Mouse (Mus musculus): ENCODE data around the gene Ckmt1.
"Not testable (repeated sequence)": the region's sequence is repeated elsewhere in the genome, so short reads cannot be mapped to it uniquely, and the experiment has no call there.

The Ckmt1 gene

GRCm38 (mm10) chr2:121370921-121371320, 13.4 kb downstream of the Ckmt1 start:
- DNase-seq (ENCODE audit: low read depth, low spot score) = no peak
- no peaks in the 10 kb centered on the region for H3K36me3 ChIP-seq (ENCODE audit: control insufficient read depth, insufficient read depth, low read length, poor library complexity, severe bottlenecking)
- no peaks in the 10 kb centered on the region for H3K27me3 ChIP-seq (ENCODE audit: control insufficient read depth, insufficient read depth, low read length, poor library complexity, severe bottlenecking)

- DNase-seq (ENCODE audit: low read depth, low spot score) = no peak
- Histone ChIP-seq H3K36me3 (ENCODE audit: control insufficient read depth, insufficient read depth, low read length, poor library complexity, severe bottlenecking) (no peaks in the 10 kb centered on the region), H3K27me3 (ENCODE audit: control insufficient read depth, insufficient read depth, low read length, poor library complexity, severe bottlenecking) (no peaks in the 10 kb centered on the region)
Observed at GRCm38 (mm10) chr2:121372266-121372665, 14.8 kb downstream of the Ckmt1 start.

GRCm38 (mm10) chr2:121374766-121375165, 17.3 kb downstream of the Ckmt1 start:
- Histone ChIP-seq H3K36me3 (ENCODE audit: control insufficient read depth, insufficient read depth, low read length, poor library complexity, severe bottlenecking) (no peaks in the 10 kb centered on the region), H3K27me3 (ENCODE audit: control insufficient read depth, insufficient read depth, low read length, poor library complexity, severe bottlenecking) (no peaks in the 10 kb centered on the region)
- DNase-seq (ENCODE audit: low read depth, low spot score) = no peak

- H3K27me3 ChIP-seq (ENCODE audit: control insufficient read depth, insufficient read depth, low read length, poor library complexity, severe bottlenecking); DNase-seq (ENCODE audit: low read depth, low spot score); H3K36me3 ChIP-seq (ENCODE audit: control insufficient read depth, insufficient read depth, low read length, poor library complexity, severe bottlenecking): not testable (repeated sequence)
Observed at GRCm38 (mm10) chr2:121386961-121387575, 29.6 kb downstream of the Ckmt1 start, which contains the start of gene Strc. TSS of gene Strc (minus strand) at chr2:121387168.

- Histone ChIP-seq H3K27me3 (ENCODE audit: control insufficient read depth, insufficient read depth, low read length, poor library complexity, severe bottlenecking) (no peaks in the 10 kb centered on the region), H3K36me3 (ENCODE audit: control insufficient read depth, insufficient read depth, low read length, poor library complexity, severe bottlenecking) (no peaks in the 10 kb centered on the region)
Observed at GRCm38 (mm10) chr2:121396624-121397023, 39.1 kb downstream of the Ckmt1 start.

GRCm38 (mm10) chr2:121403296-121403695, 45.8 kb downstream of the Ckmt1 start:
- H3K36me3 ChIP-seq (ENCODE audit: control insufficient read depth, insufficient read depth, low read length, poor library complexity, severe bottlenecking) = no peaks in the 10 kb centered on the region
- no peak for DNase-seq (ENCODE audit: low read depth, low spot score)

More at GRCm38 (mm10) chr2:121396624-121397023, 39.1 kb downstream of the Ckmt1 start:
- peak; percentile 83 for DNase-seq (ENCODE audit: low read depth, low spot score)

GRCm38 (mm10) chr2:121408160-121408559, 50.6 kb downstream of the Ckmt1 start:
- peak; percentile 81 for DNase-seq (ENCODE audit: low read depth, low spot score)
- Histone ChIP-seq H3K27me3 (ENCODE audit: control insufficient read depth, insufficient read depth, low read length, poor library complexity, severe bottlenecking) (no peaks in the 10 kb centered on the region), H3K36me3 (ENCODE audit: control insufficient read depth, insufficient read depth, low read length, poor library complexity, severe bottlenecking) (no peaks in the 10 kb centered on the region)

More at GRCm38 (mm10) chr2:121403296-121403695, 45.8 kb downstream of the Ckmt1 start:
- no peaks in the 10 kb centered on the region for H3K27me3 ChIP-seq (ENCODE audit: control insufficient read depth, insufficient read depth, low read length, poor library complexity, severe bottlenecking)

GRCm38 (mm10) chr2:121412843-121413386, 55.4 kb downstream of the Ckmt1 start:
- 0 out of 2 replicates have a peak, but pooled peaks cover 2% of the 10 kb centered on the region for H3K36me3 ChIP-seq (ENCODE audit: control insufficient read depth, insufficient read depth, low read length, poor library complexity, severe bottlenecking)
- H3K27me3 ChIP-seq (ENCODE audit: control insufficient read depth, insufficient read depth, low read length, poor library complexity, severe bottlenecking) = no peaks in the 10 kb centered on the region
- no peak for DNase-seq (ENCODE audit: low read depth, low spot score)
